Mouse (Mus musculus) kidney, adult 18-20 months (tissue): ENCODE results near the gene F5.
"Not testable (repeated sequence)": the region's sequence is repeated elsewhere in the genome, so short reads cannot be mapped to it uniquely, and the experiment has no call there.

Experiments used
- DNase-seq: peaks from one replicate; pipeline ENCODE4 v3.0.0; 2021

F5 gene

DNA sequence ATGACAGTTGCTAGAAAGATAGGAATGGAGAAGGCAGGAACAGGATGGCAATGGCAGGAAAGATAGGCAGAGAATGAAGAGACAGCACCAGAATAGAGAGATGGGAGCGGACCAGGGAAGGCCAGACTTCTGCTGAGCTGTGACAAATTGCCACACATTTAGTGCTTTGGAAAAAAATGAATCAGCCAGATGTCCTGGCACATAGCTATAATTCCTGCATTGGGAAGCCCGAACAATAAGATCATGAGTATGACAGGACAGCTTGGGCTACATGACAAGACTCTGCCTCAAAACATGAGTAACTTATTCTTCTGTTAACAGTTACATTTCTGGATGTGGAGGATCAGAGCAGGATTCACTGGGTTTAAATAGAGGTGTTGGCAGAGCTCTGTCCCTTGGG, 8.1 kb downstream of the F5 start:
- no peak for DNase-seq

DNA sequence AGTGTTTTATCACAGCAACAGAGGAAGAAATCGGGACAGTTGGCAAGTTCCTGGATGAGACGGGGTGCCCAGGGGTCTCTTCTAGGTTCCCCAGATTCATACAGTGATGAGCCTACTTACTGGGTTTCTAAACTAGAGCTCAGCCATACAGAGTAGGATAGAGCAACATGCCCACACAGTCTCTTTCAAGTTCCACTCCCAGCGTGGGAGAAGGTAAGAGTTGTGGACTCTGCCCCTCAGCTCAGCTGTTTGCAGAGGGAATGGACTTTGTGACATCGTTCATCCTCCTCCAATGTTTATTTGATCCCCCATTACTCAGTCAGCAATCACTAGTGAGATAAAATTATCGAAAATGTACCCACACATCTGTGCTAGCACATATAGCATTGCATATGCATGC, 11.1 kb downstream of the F5 start:
- DNase-seq: peak; percentile 9

DNA sequence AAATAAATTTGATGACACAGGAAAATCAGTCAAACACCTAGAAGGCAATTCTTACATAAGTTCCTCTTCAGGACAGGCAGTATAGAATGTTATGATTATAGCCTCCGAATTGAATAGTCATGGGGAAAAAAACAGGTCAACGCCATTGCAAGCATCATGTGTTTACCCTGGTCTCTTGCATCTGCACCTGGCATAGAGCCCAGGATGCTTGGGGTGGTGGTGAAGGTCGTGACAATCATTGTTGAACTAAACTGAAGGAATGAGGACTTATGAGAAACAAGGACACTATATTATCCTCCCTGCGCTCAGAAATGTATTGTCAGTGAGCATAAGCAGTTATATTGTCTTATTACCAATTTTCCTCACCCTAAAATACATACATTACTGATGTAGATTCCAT, 17.2 kb downstream of the F5 start:
- no peak for DNase-seq

DNA sequence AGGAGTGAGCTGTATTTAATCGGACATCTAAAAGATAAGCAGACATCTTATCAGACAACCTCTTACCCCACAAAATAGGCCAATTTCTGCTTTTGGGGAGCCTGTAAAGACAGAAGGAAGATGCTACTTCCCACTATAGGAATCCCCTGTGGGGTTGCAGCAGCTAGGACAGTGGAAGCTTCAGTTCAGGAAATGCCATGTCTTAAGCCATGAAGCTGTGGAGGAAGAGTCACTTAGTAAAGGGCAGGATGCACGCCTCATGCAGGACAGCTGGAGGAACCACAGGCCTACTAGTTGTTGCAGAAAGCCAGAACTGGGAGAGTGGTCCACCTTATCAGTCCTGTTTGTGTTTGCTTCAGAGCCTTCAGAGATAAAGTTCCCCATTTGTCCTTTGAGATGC, 18.8 kb downstream of the F5 start:
- DNase-seq: no peak

DNA sequence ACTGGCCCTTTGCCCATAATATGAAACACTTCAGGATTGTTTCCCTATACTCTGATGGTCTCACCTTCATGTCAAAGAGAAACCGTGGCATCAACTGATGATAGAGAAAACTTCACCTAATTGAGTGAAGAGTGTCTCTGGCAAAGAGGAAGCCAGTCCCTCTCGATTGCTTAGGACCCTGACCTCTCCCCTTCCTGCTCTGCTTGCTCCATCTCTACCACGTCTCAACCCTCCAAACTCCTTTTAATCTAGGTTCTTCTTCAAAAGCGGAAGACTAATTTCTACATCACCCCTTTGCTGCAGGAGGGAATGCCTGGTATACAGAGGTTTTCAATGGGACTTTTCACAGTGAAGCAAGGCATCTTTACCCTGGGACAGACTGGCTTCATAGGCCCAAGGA, 21.5 kb downstream of the F5 start:
- DNase-seq: no peak

DNA sequence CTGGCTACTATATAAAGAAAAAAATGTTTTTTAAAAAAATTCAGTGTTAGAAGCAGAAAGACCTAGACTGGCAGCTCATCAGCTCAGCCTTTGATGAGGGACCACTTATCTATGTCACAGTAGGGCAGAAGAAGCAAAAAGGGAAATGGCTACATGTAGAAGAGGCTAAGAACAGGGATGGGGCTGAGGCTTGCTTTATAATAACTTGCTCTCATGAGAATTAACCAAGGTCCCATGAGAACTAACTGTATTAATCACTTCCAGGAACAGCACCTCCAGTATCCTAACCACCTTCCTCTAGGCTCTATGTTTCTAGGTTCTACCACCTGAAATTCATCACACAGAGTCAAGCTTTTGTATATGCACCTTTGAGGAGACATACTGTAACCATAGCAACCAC, 25.2 kb downstream of the F5 start:
- no peak for DNase-seq

DNA sequence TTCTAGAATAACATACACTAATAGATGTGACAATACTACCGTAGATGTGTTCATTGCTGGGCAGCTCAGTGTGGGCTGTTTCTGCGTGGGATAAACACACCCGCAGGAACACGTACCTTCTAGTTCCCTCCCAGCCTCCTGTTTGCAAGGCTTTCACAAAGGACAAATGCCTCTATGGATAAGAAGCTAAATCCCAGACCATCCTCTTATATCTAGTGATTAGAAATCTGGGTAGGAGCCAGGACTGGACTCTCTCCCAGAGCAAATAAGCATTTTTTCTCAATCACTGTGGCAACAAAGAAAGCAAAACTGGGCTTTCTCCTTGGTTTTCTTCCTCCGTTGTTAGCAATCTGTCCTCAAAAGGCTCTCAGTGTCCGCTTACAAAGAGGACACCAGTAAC, 26.8 kb downstream of the F5 start:
- DNase-seq: no peak

DNA sequence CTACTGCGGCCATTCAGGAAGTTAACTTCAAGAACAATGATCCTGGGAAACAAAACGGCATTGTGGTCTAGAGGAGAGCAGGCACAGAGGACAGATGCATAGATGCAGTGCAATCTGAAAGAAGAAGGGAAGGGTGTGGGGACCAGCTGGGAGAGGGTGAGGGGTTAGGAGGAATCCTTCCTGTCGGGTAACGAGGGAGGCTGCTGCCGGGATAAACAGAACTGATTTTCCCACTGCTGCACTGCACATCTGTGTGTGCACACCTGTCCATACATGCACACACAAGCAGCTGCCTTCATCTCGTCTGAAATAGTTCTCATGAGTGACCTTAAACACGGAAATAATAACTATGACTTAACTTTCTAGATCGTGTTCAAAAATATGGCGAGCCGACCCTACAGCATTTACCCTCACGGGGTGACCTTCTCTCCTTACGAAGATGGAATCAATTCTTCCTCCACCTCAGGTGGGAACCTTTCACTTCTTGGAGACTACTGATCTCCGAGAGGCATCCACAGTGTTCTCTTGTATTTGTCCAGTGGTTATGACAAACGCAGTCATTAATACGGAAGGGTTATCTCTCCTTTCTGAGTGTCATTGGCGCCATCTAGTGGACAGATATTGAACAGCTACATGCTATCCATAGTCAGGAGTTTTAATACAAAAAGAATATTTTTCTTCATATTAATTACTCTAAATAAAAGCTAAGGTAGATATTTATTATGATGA, 32.7 kb downstream of the F5 start:
- DNase-seq: peak; percentile 36

DNA sequence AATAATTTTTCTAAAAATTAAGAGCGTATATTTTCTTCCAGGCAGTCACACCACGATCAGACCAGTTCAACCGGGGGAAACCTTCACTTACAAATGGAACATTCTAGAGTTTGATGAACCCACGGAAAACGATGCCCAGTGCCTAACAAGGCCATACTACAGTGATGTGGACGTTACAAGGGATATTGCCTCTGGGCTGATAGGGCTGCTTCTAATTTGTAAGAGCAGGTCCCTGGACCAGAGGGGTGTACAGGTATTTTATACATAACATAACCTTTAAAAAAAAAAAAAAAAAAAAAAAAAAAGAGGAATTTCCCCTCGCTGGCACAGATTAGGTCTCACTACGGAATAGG, 33.2 kb downstream of the F5 start:
- no peak for DNase-seq

DNA sequence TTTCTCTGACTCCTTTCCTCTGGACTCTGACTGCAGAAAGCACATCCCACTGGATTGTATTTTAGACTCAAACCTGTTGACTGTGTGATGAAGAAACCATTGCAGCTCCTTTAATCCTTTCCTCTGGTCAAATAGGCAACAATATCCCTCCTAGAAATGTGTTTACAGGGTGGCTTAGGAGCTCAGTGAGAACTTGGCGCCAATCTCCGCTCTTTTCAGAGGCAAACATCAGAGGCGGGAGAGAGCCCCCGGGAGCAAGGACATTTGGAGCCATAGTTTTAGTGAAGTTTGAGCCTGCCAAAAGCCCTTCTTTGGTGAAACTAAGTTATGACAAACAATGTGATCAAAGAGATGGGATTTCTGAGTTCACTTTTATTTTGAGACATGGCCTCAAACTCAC, 33.7 kb downstream of the F5 start:
- DNase-seq: no peak

DNA sequence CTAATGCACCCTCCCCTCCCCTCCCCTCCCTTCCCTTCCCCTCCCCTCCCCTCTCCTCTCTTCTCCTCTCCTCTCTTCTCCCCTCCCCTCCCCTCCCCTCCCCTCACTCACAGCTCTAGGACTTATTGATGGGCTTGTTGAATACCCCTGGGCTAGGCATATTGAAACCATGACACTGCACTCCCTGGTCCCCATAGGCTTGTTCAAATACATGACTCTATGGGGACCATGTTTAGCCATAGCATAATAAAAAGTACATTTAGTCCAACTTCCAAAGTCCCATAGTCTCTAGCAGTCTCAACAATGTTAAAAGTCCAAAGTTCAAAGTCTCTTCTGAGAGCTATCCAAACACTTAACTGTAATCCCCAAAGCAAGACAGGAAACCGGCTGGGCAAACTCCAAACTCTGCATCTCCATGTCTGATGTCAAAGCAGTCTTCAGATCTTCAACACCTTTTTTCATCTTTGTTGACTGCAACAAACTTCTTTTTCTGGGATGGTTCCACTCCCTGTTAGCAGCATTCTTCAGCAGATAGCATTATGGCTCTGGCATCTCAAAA, 35.4 kb downstream of the F5 start:
- DNase-seq: no peak

DNA sequence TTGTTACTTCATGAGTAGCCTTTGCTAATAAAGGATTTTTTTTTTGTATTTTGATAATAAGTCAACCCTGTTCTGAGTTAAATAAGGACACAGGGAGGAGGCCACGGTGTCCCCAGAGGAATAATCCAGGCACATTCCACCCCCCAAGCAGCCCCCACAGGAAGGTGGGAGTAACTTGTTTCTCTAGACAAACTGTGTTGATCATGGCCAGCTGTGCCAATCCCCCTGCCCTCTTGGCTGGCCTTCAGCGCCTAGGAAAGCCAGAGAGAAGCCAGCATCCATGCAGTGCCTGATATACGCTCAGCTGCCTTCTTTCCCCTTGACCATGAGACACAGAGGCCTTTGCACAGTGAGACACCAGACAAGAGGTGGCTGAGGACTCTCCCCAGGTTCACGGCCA, 47.9 kb downstream of the F5 start:
- DNase-seq: no peak

DNA sequence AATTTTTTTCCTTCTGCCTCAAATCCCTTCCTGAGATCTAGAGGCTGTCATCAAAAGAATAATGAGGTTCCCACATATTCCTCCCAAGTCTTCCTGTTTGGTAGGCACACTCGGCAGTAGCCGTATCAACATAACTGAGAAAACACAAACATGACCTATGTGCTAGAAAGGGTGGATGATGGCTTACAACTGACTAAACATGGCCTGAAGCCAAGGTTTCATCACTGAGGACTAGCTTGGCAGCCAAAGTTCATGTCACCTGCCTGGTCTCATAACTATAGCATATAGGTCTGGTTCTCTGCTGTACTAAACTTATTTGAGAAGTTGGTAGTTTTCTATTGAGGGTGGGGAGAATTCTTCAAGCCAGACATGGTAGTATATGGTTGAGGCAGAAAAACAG, 56.8 kb downstream of the F5 start:
- no peak for DNase-seq

DNA sequence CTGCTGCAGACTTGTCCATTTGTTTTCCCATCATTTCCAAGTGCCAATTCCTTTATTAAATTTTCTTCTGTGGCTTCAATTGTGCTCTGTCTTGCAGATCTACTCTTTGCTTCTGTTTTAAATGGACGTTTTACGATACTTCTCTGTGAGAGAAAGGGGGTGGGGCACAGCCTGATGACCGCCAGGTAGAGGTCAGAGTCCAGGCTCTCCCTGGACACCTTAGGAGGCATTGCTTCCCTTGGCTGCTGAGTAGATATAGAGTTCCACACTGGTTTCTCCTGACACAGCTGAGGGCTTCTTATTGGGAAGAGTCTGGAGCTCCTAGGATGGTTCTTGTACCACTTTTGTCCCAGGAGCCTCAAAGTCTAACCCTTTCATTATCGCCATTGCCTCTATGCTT, 59.3 kb downstream of the F5 start:
- no peak for DNase-seq

DNA sequence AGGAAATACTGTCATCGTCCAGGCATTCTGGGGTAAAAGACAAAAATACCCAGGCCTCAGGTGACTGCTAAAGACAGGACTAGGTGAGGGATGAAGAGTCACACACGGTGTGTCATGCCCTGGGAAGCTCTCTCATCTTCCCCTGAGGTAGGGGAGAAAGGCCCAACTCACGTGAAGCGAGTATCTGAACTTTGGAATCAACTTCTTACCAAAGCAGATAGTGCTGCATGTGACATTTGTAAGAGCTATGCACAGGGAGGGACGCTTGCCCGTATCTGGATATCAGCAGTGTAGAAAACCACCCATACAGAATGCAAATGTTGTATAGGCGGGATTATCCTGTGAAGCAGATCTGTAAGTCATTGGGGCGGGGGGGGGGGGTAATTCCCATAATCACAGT, 61.0 kb downstream of the F5 start:
- DNase-seq: no peak

DNA sequence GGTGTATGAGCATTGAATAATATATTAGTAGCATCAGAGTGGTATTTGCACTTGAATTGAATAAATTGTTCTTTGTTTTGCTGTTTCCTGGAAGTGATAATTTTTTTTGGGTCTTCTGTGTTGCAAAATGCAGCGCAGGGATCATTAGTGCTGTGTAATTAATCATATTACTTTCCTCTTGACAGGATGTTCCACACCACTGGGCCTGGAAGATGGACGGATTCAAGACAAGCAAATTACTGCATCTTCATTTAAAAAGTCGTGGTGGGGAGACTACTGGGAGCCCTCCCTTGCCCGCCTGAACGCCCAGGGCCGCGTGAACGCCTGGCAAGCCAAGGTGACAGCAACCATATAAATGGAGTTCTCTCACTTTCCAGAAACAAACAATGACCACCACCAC, 62.6 kb downstream of the F5 start:
- DNase-seq: no peak

DNA sequence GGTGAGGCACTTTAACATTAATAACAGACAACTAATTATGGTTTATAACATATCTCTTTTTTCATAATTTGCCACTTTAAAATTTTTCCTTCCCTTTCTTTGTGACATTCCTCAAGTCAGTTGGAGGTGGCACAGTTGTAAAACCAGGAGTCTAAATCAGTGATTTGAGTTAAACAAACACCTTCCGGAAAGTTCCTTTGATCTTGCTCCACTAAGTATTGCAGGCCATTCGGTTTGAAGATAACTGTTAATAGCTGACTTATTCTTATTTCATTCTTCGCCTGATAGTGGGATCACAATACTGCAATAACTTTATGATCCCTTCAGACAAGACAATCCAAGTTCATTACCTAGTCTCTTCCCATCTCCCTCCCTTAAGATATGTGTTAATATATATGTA, 63.5 kb downstream of the F5 start:
- DNase-seq: no peak

DNA sequence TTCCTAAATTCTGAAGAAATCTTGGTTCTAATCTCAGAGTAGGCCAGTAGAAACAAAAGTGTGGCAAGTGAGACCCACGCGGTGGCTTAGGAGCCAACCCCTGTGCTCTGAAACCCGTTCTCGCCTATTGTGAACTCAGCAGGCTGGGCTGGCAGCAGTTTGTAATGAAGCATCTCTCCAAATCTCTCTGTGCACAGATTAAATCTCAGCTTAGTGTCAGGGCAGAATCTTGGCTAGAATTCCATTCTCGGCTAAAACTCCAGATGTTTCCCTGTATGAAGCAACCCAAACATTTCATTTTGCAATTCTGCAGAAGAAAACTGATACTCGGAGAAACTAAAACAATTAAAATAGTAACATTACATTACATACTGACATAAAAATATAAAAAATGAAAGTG, 63.9 kb downstream of the F5 start:
- DNase-seq: no peak

DNA sequence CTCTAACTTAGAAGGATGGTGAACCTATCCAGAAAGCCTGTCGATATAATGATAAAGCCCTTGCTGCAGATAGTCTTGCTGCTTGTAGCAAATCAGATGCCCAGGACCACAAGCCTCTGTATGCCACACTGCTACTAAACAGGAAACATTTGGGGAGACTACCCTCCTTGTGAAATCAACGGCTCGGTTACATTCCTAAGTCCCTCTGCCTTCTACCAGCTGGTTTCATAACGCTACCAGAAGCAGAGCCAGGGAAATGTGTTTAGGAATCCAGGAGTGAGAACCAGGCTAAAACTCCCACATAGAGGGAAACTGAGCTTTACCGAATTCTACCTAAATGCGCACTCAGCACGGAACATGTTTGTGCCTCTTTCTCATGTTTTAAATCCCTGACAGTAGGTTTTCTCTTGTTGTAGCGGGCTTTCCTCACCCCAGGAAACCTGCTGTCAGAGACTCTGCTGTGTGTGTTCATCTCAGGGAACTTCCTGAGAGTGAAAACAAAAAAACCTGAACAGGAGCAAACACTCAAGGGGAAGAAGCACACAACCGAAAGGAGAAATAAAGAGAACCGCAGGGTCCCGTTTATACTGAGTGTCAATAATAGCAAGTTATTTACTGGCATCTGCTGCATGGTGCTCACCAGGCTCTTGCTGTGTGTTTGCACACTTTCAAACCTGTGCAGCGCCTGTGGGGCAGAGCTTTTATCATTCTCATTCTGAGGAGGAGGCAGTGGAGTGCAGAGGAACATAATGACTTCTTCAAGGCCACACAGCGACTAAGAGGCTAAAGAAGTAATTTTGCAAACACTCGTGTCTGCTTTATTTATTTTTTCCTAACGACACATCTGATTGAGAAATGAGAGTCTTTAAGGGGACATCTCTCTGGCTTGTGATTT, 66.4 kb downstream of the F5 start:
- no peak for DNase-seq

DNA sequence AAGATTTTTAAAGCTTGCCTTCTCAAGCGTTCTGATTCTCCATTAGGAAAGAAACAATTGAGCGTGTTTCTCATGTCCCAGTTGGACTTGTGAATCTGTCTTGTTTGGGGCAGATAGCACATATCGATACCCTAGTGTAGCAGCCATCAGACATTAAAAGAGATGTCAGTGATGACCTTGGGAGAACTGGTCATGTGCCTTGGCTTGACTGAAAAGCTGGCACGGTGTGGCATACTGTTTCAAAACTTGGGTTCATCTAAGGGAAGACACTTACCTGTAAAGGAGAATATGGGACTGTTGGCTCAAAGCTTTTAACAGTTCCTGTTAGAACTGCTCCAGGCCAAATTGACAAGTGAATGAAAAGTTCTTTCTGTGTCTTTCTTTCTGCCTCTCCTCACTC, 68.6 kb downstream of the F5 start:
- no peak for DNase-seq

DNA sequence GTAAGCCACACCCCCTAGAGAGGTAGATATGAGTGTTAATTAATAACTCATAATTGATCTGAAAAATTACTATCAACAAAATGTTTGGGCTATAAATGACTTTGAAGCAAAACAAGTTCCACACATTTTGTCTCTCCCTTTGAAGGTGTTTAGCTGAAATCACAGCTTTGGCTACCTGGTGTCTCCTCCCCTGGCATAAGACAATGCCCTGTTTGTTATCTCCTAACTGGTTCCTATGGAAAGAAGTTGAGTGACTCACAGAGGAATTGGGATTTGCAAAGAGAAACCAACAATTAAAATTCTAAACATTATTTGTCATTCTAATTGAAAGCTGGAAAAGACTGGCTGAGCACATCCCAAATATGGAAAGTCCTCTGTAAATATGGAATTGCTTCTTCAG, 71.5 kb downstream of the F5 start:
- no peak for DNase-seq

DNA sequence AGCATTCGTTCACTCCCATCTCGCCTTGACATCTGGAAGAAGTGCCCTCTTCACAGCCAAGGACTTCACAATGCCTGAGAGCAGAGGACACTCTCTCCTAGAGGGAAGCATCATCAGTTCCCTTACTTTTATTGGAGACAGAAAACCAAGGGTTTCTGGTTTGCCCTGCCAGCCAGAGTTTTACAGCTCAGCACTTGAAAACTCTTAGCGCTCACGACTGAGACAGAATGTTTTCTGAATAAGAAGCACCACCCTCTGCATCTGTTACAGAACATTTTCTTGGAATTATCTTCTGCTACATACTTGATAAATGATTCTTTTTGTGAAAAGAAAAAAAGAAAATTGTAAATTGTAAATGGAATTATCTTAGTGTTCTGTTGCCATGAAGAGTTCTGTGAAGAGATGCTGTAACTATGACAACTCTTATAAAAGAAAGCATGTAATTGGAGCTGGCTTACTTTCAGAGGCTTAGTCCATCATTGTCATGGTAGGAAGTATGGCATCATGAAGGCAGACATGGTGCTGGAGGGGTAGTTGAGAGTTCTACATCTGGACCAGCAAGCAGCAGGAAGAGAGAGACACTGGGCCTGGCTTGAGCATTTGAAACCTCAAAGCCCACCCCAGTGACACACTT, 80.4 kb downstream of the F5 start:
- not testable (repeated sequence) for DNase-seq

DNA sequence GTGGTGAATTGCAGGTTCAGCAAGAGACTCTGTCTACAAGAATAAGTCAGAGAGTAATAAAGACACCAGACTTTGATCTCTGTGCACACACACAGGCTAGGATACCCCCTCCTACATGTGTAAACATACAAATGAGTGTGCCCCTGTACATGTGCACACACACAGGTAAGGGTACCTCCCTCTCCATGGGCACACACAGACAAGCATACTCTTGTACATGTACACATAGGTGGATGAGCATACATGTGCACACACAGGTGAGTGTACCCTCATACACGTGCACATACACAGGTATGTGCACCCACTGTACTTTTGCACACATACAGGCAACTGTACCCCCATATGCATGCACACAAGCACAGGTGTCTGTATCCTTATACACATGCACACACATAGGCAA, 81.8 kb downstream of the F5 start:
- DNase-seq: no peak

DNA sequence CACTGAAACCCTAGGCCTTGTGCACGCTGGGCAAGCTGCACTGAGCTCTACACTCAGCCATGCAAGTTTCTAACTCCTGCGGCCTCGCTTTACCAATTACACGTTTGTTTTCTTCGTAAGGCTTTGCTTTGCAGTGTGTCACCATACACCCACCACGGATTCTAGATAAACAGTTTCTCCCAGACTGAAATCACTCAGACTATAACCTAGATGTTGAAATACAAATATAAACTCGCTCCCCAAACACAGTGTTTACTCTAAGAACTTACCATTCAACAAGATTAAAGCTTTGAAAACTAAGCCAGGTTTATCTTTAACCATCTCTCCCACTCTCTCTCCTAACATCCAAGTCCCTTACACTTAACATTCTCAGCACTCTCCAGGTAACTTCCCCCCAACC, 83.4 kb downstream of the F5 start:
- no peak for DNase-seq
